Mouse (Mus musculus) adrenal gland, postnatal 14 days (tissue): ENCODE measurements around the gene Olfr1045. TPM values are rescaled to one million over a fixed set of nuclear protein-coding genes. Genes with fewer than 3 reads are reported as not detected.
"Not testable (repeated sequence)": the region's sequence is repeated elsewhere in the genome, so short reads cannot be mapped to it uniquely, and the experiment has no call there.

Experiments
- DNase-seq: peaks from one replicate; pipeline ENCODE4 v3.0.0; 2021; ENCODE audit warnings: mixed read lengths
- long read RNA-seq, 2 experiments: library from polyadenylated mRNA; stranded (forward); transcript quantifications; one replicate each; pipeline ENCODE4 v2.0.0; 2021
- total RNA-seq: library from RNA; stranded (reverse); gene quantifications from 2 replicates; pipeline ENCODE4 v1.2.3, GENCODE M21; 2021

Olfr1045 gene
- total RNA-seq = not detected in 2 replicates
- long read RNA-seq, experiment 1 = 0 reads
- long read RNA-seq, experiment 2 = 0 reads

DNA sequence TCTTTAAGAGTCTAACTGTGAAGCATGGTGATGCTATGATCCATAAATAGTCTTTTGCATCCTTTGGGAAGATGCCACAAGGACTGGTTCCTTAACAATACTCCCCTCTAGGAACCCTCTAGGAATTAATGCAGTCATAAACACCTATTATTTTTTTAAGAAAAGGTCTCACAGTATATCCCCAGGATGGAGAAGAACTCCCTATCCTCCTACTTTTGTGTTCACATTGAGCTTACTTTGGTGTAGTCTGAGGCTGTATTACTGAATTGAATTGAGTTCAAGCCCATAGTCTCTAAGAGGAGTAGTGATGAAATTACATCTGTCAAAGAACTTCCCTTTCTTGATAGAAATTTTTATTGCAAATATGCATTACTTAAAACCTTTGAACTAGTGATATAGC lies at the start of gene Olfr1045:
TSS of gene Olfr1045 (minus strand) at position 101 of the 400 bp plus-strand sequence.
- DNase-seq = no peak

DNA sequence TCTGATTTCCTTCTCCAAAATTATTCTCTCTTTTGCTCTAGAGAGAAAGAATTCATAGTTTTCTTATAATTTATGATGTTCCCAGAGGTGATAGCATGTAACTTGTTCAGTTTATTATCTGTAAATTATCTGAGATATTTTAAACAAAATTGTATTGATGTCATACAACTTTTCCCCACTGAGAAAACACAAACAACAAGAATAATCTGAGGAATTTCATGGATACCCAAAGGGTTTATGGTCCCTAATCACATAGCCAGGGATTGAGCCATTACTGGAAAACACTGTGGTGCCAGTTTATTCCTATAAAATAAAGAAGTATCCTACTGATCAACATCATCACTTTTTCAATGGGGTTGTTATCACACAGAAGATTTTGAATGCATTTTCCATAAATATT lies 37.4 kb upstream of the Olfr1045 start, which contains the start of gene Olfr1048:
TSS of gene Olfr1048 (minus strand) at position 101 of the 400 bp plus-strand sequence.
- no peak for DNase-seq

DNA sequence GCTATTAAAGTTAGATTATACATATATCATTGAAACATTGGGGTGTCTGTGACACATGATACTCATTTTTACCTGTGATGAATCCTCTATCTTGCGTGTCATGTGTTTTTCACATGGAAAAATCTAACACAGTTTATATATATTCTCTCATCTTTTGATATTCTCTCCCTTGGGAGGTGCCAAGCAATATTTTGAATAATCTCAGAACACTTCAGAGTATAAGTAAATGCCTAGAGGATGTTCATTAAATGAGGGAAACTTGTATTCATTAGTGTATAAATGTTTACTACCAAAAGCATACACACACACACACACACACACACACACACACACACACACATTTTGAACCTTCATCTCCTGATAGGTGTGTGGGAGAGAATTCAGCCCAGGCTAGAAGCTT lies 28.5 kb upstream of the Olfr1045 start, which contains the start of gene Olfr1047:
TSS of gene Olfr1047 (minus strand) at position 101 of the 400 bp plus-strand sequence.
- DNase-seq = no peak

DNA sequence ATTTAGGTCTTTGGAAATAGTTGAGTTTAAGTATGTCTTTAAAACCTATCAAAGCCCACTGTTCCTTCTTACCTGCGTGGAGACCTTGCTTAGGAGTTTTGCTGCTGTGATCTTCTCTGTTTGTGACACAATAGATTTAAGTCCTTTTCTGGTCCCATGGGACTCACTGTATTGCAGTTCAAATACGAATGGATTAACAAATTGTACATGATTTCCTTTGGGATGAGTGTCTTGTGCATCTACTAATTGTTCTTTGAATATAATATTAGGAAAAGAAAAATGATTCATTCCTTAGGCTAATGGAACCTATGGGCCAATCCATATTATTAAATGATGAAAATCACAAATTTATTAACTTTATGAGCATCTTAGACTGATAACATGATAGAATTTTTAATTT lies 16.4 kb upstream of the Olfr1045 start, which contains the start of gene Olfr1046:
TSS of gene Olfr1046 (minus strand) at position 101 of the 400 bp plus-strand sequence.
- DNase-seq = no peak

DNA sequence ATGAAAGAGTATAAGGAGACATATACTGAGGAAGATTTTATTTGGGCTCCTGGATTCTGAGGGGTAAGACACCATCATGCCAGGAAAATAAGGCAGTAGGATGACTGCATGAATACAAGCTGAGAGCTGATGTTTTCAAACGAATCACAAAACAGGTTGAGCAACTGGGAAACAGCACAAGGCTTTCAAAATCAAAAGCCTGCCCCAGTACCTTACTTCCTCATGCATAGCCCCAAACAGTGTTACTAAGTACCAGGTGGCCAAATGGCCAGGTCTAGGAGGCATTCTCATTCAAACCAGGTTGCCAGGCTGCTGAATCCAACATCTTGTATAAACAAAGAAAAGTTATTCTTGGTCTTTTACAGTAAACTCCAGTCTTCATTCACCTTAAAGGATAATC lies 6.9 kb downstream of the Olfr1045 start:
- no peak for DNase-seq

DNA sequence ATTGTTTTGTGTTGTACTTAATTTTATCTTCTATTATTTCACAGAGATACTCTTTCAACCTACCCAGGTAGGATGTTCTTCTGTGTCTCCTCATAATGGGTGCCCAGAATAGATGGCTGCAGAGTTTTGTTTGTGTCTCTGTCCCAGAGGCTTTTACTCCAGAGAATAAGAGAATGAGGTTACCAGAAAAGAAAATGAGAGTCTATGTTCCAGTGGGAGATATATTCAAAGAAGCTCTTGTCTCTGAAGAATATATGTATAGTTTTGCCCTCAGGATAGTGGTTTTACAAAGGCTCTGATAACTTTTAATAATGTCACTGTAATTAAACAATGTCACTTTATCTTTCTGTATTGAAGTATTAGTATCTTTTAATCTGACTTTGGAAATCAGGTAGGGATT lies 17.2 kb downstream of the Olfr1045 start, which contains the start of gene Olfr52:
TSS of gene Olfr52 (minus strand) at position 101 of the 400 bp plus-strand sequence.
- DNase-seq = no peak

DNA sequence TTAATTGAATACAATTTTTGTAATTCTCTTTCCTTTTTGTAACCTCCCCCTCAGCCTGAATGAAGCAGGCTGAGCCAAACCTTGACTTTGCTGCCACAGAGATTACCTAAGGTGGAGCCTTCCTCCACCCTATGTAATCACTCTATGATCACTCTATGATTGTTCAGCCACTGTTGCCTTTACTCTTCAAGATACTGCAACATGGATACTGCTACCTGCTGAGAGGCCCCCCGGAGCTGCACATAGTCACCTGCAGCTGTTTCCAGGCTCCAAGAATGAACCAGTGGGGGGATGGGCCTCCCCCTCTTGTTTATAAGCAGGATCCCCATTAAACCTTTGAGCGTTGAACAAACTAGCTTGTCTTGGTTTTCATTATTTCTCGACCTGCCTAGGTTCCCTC lies 22.9 kb downstream of the Olfr1045 start:
- no peak for DNase-seq

DNA sequence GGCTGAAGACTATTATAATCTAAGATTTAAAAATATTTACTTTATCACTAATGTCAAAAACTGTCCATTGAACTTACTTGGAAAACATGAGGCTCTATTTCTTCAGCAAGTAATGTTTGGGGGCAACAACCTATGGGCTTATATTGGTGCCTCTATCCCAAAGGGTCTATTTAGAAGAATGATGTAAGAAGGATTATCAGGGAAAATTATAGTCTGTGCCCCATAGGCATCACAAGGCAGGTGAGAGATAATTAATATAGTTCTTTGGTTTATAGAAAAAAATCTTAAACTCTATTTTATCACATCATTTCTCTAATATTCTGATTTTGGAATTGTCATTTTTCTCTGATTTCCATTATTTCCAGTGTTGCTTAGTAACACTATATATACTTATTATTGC lies 25.1 kb downstream of the Olfr1045 start, which contains the start of gene Olfr1044:
TSS of gene Olfr1044 (minus strand) at position 101 of the 400 bp plus-strand sequence.
- DNase-seq = no peak

DNA sequence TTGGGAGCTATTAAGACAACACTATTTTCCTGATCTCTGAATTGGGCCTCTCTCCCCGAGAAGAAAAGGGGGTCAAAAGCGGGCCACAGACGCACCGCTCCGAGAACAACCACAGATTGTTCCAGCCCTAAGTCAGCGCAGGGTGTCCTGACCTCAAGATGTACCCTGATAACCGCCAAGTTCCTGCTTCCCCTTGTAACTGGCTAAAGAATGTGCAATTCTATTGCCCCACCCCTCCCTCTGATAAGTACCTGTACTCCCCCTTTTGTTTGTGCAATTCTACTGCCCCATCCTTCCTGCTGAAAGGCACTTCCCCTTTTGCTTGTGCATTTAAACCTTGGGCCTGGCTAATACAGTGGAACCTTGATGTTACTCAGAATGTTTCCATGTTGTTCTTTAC lies 27.4 kb downstream of the Olfr1045 start:
- DNase-seq = not testable (repeated sequence)

DNA sequence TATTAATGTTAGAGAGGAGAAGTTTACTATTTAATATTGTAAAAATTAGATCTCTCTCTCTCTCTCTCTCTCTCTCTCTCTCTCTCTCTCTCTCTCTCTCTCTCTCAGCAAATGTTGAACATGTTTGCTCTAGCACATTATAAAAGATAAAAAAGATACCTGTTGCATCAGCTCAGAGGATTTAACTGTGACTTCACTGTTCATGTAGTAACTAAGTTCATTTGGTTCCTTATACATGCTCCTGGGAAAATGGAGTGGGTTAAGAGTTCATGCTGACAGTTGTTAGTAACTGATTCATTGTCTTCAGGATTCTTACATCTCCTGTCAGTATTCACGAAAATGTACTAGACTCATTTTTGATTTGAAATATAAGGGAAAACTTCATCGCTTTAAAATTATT lies 35.4 kb downstream of the Olfr1045 start, which contains the start of gene Olfr1043:
TSS of gene Olfr1043 (minus strand) at position 101 of the 400 bp plus-strand sequence.
- DNase-seq = no peak

DNA sequence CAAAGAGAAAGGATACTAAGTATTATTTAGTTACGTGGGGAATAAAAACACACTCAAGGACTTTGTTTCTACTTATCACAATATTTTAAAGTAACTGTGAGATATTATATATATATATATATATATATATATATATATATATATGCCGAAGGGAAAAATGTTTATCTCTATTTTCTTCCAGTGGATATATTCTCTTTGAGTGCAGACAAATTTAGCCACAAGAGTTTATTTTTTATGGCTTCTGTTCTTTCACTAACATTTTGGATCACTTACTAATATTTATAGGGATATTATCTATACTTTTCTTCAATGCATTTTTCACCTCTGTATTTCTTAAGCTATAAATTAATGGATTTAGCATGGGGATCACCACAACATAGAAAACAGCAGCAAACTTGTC lies 41.1 kb downstream of the Olfr1045 start, which contains the start of gene Olfr1042:
TSS of gene Olfr1042 (minus strand) at position 101 of the 400 bp plus-strand sequence.
- no peak for DNase-seq

DNA sequence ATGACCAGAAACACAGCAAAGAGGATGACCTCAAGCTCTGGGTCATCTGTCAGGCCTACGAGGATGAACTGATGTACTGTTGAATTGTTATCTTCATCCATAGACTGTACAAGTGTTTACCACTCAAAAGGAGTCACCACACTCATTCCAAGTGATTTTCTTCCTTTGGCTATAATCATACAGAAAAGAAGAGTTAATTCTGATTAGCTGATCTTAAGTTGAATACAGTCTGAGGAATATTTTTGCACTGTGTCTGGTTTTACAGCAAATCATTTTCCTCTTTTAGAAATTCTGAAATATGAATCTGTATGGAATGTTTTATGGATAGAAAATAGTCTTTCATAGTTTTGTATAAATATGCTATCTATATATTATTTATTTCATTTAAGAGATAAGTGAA lies 56.2 kb downstream of the Olfr1045 start, which contains the start of gene Olfr1040:
TSS of gene Olfr1040 (minus strand) at position 101 of the 400 bp plus-strand sequence.
- no peak for DNase-seq

Other genes with a start within 250 kb of the Olfr1045 start
- gene Olfr1029, start 229.1 kb downstream of the Olfr1045 start, total RNA-seq = not detected in 2 replicates
- gene Olfr1030, start 223.7 kb downstream of the Olfr1045 start, total RNA-seq = not detected in 2 replicates
- gene Olfr1031, start 212.7 kb downstream of the Olfr1045 start, total RNA-seq = not detected in 2 replicates
- not detected in 2 replicates for gene Olfr1032, start 197.5 kb downstream of the Olfr1045 start, total RNA-seq
- 3.3 and 6.6 TPM in 2 replicates for gene Olfr1033, start 182.4 kb downstream of the Olfr1045 start, total RNA-seq
- gene Olfr1034, start 157.1 kb downstream of the Olfr1045 start, total RNA-seq = 0.11 and 0.33 TPM in 2 replicates
- gene Olfr1036, start 129.0 kb downstream of the Olfr1045 start, total RNA-seq = not detected in 2 replicates
- not detected in 2 replicates for gene Olfr1037, start 115.6 kb downstream of the Olfr1045 start, total RNA-seq
- gene Olfr1039, start 67.1 kb downstream of the Olfr1045 start, total RNA-seq = not detected in 2 replicates
- not detected in 2 replicates for gene Olfr1040, start 56.3 kb downstream of the Olfr1045 start, total RNA-seq
- gene Olfr1042, start 41.2 kb downstream of the Olfr1045 start, total RNA-seq = not detected in 2 replicates
- gene Olfr1043, start 35.5 kb downstream of the Olfr1045 start, total RNA-seq = not detected in 2 replicates
- gene Olfr1044, start 25.2 kb downstream of the Olfr1045 start, total RNA-seq = not detected in 2 replicates
- gene Olfr52, start 17.3 kb downstream of the Olfr1045 start, total RNA-seq = not detected in 2 replicates
- gene Olfr1046, start 16.3 kb upstream of the Olfr1045 start, total RNA-seq = not detected in 2 replicates
- not detected in 2 replicates for gene Olfr1047, start 28.4 kb upstream of the Olfr1045 start, total RNA-seq
- not detected in 2 replicates for gene Olfr1048, start 37.3 kb upstream of the Olfr1045 start, total RNA-seq
- not detected in 2 replicates for gene Olfr1049, start 55.3 kb upstream of the Olfr1045 start, total RNA-seq
- not detected in 2 replicates for gene Olfr1051, start 76.1 kb upstream of the Olfr1045 start, total RNA-seq
- gene Olfr1052, start 89.4 kb upstream of the Olfr1045 start, total RNA-seq = not detected in 2 replicates
- not detected in 2 replicates for gene Olfr1053, start 112.3 kb upstream of the Olfr1045 start, total RNA-seq
- not detected in 2 replicates for gene Olfr1054, start 132.4 kb upstream of the Olfr1045 start, total RNA-seq
- gene Olfr1055, start 147.3 kb upstream of the Olfr1045 start, total RNA-seq = not detected in 2 replicates
- not detected in 2 replicates for gene Olfr1056, start 159.5 kb upstream of the Olfr1045 start, total RNA-seq
- not detected in 2 replicates for gene Olfr1057, start 175.4 kb upstream of the Olfr1045 start, total RNA-seq
- gene Olfr1058, start 185.6 kb upstream of the Olfr1045 start, total RNA-seq = not detected in 2 replicates
- gene Olfr1061, start 211.0 kb upstream of the Olfr1045 start, total RNA-seq = not detected in 2 replicates
- gene Olfr1062, start 223.7 kb upstream of the Olfr1045 start, total RNA-seq = not detected in 2 replicates
- gene Olfr1065, start 247.6 kb upstream of the Olfr1045 start, total RNA-seq = not detected in 2 replicates